Mouse (Mus musculus) lung, postnatal 0 days (tissue): Measurements from ENCODE around the gene Snx1. TPM values are rescaled to one million over a fixed set of nuclear protein-coding genes. Genes with fewer than 3 reads are reported as not detected.
A peak's percentile ranks its signal among the peaks of the same experiment; 100 is the strongest.

Experiments
- ATAC-seq: fragments of 200-750 bp; cut with Nextera tagmentation; 2 replicates; pipeline ENCODE4 v1.8.0; 2017; ENCODE audit warnings: moderate library complexity
- DNase-seq: peaks from one replicate; pipeline ENCODE4 v3.0.0-alpha.2; 2016; ENCODE audit warnings: low spot score
- H3K27ac ChIP-seq: fragments of 300-500 bp; sonication (generic); 2 replicates; pipeline ENCODE4 v1.5.1; 2014; ENCODE audit warnings: antibody characterized with exemption, mild to moderate bottlenecking, low read length, mixed read lengths
- H3K27me3 ChIP-seq: fragments of 300-500 bp; sonication (generic); replicated peaks from 2 replicates; pipeline ENCODE4 v1.6.1; 2014; ENCODE audit warnings: low read length, mixed read lengths; ENCODE audit not compliant: insufficient read depth
- H3K36me3 ChIP-seq: fragments of 300-500 bp; sonication (generic); 2 replicates; pipeline ENCODE4 v1.6.1; 2014; ENCODE audit warnings: low read length, mixed read lengths; ENCODE audit not compliant: insufficient read depth
- H3K4me1 ChIP-seq: fragments of 300-500 bp; sonication (generic); 2 replicates; pipeline ENCODE4 v1.6.1; 2014; ENCODE audit warnings: antibody characterized with exemption, low read depth, low read length, mixed read lengths; ENCODE audit not compliant: insufficient read depth
- H3K4me2 ChIP-seq: fragments of 300-500 bp; sonication (generic); replicated peaks from 2 replicates; pipeline ENCODE4 v1.6.1; 2014; ENCODE audit warnings: low read depth, mild to moderate bottlenecking, low read length, moderate library complexity, mixed read lengths
- H3K4me3 ChIP-seq: fragments of 300-500 bp; sonication (generic); 2 replicates; pipeline ENCODE4 v1.5.1; 2014; ENCODE audit warnings: low read depth, low read length
- H3K9ac ChIP-seq: fragments of 300-500 bp; sonication (generic); replicated peaks from 2 replicates; pipeline ENCODE4 v1.6.1; 2014; ENCODE audit warnings: low read depth, mild to moderate bottlenecking
- H3K9me3 ChIP-seq: fragments of 300-500 bp; sonication (generic); 2 replicates; pipeline ENCODE4 v1.6.1; 2016; ENCODE audit warnings: low read length, mixed read lengths
- CTCF ChIP-seq: IDR thresholded peaks from 2 replicates; pipeline ENCODE4 v1.5.1; 2016; ENCODE audit warnings: antibody characterized with exemption, mild to moderate bottlenecking
- EP300 ChIP-seq: IDR thresholded peaks from 2 replicates; pipeline ENCODE4 v1.6.1; 2016; ENCODE audit warnings: antibody characterized with exemption, mild to moderate bottlenecking, control low read depth
- WGBS: fragments of 180-500 bp; shearing (Covaris S2); extraction: QIAGEN DNeasy Blood & Tissue Kit; methylation state at CpG from one replicate; pipeline ENCODE4 v1.1.7; 2014; 5-methylcytosine and 5-hydroxymethylcytosine counted together
- polyA plus RNA-seq: library from polyadenylated mRNA; unstranded; fragments of >200 nt; fragmentation: Nextera tagmentation; extraction: Ambion mirVana; gene quantifications from 2 replicates; pipeline ENCODE4 v1.2.1, GENCODE M21; 2015

The Snx1 gene
- polyA plus RNA-seq, 1 experiment from 2014 or later: 108 TPM

DNA sequence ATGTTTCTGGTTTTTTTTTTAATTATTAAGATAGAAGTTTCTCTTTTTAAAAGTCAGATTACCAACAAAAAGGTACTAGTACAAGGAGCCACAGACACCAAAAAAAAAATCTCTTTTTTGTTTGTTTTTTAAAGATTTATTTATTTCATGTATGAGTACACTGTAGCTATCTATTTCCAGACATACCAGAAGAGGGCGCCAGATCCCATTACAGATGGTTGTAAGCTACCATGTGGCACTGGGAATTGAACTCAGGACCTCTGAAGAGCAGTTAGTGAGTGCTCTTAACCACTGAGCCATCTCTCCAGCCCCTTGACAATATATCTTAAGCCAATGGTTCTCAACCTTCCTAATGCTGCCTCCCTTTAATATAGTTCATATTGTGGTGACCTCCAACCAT is 72.8 kb downstream of the Snx1 start:
- Histone ChIP-seq H3K9ac (no peak overlapping the region), H3K36me3 (no peaks in the 10 kb centered on the region), H3K27ac (no peak overlapping the region), H3K4me3 (no peak overlapping the region), H3K4me2 (no peak overlapping the region), H3K4me1 (no peaks in the 10 kb centered on the region), H3K27me3 (no peaks in the 10 kb centered on the region), H3K9me3 (no peaks in the 10 kb centered on the region; the same call in 1 of the 2 replicates)
- ATAC-seq (no peak), DNase-seq (no peak)
- WGBS: 30% methylated on average over 1 of the region's 1 CpGs
- TF ChIP-seq CTCF (peak; percentile 25), EP300 (no peak)

DNA sequence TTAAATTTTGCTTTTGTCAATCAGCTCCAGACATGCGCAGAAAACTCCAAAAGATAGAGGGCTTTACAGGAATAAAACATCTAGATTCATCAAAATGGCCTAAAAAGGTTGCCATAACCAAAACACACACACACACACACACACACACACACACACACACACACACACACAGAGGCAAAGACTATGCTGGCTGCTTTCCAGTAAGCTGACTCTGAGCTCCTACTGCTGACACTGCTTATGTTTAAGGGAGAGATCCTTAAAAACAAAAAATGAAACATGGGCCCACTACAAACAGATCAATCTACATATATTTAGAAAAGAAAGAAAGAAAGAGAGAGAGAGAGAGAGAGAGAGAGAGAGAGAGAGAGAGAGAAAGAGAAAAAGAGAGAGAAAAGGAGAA is 73.7 kb downstream of the Snx1 start:
- ATAC-seq (no peak), DNase-seq (no peak)
- Histone ChIP-seq H3K4me1 (no peaks in the 10 kb centered on the region), H3K27me3 (no peaks in the 10 kb centered on the region), H3K36me3 (no peaks in the 10 kb centered on the region), H3K4me2 (no peak overlapping the region), H3K9ac (no peak overlapping the region), H3K4me3 (no peak overlapping the region), H3K9me3 (no peaks in the 10 kb centered on the region; the same call in 1 of the 2 replicates), H3K27ac (no peak overlapping the region)
- 97% methylated on average over 1 of the region's 1 CpGs for WGBS
- TF ChIP-seq EP300 (no peak), CTCF (no peak)

DNA sequence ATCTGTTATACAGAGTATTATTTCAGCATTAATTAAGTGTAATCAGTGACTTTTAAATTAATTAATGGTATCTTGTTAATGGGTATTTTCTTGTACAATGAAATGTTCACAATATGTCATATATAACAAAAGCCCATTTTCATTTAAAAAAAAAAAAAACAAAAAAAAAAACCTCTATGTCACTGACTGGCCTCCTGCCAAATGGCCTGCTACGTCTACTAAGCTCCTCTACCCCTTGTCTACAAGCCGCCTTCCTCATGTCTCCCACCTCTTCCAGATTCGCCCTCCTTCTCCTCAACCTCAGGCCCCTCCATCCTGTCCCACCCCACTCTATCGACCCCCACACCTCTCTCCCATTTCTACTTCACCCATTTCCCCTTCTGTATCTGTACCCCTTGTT is 74.9 kb downstream of the Snx1 start:
- Histone ChIP-seq H3K36me3 (no peaks in the 10 kb centered on the region), H3K9me3 (no peaks in the 10 kb centered on the region; the same call in 1 of the 2 replicates), H3K4me1 (no peaks in the 10 kb centered on the region), H3K27ac (no peak overlapping the region), H3K4me2 (no peak overlapping the region), H3K4me3 (no peak overlapping the region), H3K27me3 (no peaks in the 10 kb centered on the region), H3K9ac (no peak overlapping the region)
- WGBS: 45% methylated on average over 4 of the region's 4 CpGs
- ATAC-seq: no peak
- DNase-seq: no peak
- TF ChIP-seq EP300 (no peak), CTCF (no peak)

DNA sequence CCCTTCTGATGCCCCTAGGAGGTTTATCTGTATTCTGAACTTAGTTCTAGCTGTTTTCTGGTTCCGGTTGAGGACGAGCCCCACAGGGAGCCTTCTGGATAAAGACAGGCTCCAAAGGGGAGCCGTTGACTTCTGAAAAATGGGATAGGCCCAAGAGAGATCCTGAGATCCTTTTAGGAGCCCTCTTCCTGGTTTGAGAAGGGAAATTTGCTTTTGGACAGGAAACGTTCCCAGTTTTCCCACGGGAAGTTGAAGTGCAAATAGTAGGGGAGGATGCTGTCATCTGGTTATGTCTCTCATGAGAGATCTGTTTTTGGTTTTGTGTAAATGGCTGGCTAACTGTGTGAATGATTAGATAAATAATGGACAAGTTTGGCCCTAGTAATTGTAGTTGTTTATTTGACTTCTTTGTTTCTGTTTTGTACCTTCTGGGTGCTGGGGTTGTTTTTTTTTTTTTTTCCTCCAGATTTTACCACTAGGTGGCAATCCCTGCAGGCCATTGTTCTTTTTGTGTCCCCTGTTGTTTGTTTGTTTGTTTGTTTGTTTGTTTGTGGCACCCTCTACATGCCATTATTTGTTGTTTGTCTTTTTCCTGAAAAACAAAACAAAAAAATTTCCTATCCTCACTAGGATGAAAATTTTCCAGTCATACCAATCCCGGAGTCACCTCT is 76.3 kb downstream of the Snx1 start:
- no peak overlapping the region for H3K4me2 ChIP-seq
- ATAC-seq: no peak
- no peaks in the 10 kb centered on the region for H3K36me3 ChIP-seq
- H3K27me3 ChIP-seq: no peaks in the 10 kb centered on the region
- H3K4me3 ChIP-seq: no peak overlapping the region
- TF ChIP-seq CTCF: peak; percentile 30
- no peak for TF ChIP-seq EP300
- no peak for DNase-seq
- H3K9me3 ChIP-seq: no peaks in the 10 kb centered on the region; the same call in 1 of the 2 replicates
- H3K9ac ChIP-seq: no peak overlapping the region
- H3K4me1 ChIP-seq: no peaks in the 10 kb centered on the region
- 53% methylated on average over 6 of the region's 6 CpGs for WGBS
- no peak overlapping the region for H3K27ac ChIP-seq

DNA sequence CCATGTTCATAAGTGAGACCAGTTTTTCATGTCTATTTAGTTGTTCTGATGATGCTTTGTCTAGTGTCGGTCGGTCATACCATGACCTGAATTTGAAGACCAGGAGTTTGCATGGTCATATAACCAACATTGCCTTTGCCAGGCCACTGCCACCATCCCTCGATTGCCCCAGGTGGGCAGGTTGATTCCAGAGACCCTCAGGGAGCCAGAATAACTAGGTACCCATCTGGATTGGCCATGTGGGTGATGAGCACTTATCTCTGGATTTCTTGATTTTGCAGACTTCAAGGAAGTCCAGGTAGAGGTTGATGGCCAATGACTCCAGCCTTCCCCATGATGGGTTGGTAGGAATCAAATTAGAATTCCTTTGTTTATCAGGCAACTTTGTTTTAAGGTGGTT is 83.1 kb downstream of the Snx1 start:
- no peaks in the 10 kb centered on the region for H3K27me3 ChIP-seq
- H3K36me3 ChIP-seq: 0 out of 2 replicates have a peak, but pooled peaks cover 8% of the 10 kb centered on the region
- no peak overlapping the region for H3K27ac ChIP-seq
- no peak for ATAC-seq
- no peak overlapping the region for H3K9ac ChIP-seq
- WGBS: over 99% methylated on average over 3 of the region's 3 CpGs
- H3K9me3 ChIP-seq: no peaks in the 10 kb centered on the region
- no peaks in the 10 kb centered on the region for H3K4me1 ChIP-seq
- TF ChIP-seq EP300 (no peak), CTCF (no peak)
- no peak for DNase-seq
- H3K4me3 ChIP-seq: no peak overlapping the region
- no peak overlapping the region for H3K4me2 ChIP-seq

DNA sequence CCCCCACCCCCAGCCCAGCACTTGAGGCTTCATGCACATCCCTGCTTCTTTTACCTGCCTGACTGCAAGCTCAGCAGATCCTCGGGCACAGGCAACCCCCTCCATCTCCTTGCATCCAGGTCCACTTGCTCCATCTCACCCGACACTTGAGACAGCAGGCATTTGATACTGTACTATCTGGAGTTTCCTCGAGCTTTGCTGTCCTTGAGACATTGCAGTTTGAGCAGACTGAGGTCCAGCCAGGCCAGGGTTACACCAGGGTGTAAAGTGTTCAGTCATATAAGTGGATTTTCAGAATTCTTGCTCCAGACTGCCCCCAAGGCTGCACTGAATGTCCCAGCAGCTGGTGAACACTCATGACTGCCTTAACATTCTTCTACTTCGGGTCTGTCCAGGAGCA is 84.1 kb downstream of the Snx1 start:
- Histone ChIP-seq H3K27ac (no peak overlapping the region), H3K36me3 (0 out of 2 replicates have a peak, but pooled peaks cover 8% of the 10 kb centered on the region), H3K9me3 (no peaks in the 10 kb centered on the region), H3K4me1 (no peaks in the 10 kb centered on the region), H3K4me3 (no peak overlapping the region), H3K4me2 (no peak overlapping the region), H3K9ac (no peak overlapping the region), H3K27me3 (no peaks in the 10 kb centered on the region)
- 50% methylated on average over 4 of the region's 4 CpGs for WGBS
- DNase-seq (peak; percentile 60), ATAC-seq (peak; percentile 92)
- TF ChIP-seq CTCF (peak; percentile 28), EP300 (no peak; the same call in 1 of the 2 replicates)
